Mouse (Mus musculus) mesoderm, embryonic 11.5 days (tissue): ENCODE results near the gene Rnase12.
"Not testable (repeated sequence)": the region's sequence is repeated elsewhere in the genome, so short reads cannot be mapped to it uniquely, and the experiment has no call there.

ENCODE experiments used
- DNase-seq: peaks from one replicate; pipeline ENCODE4 v3.0.0-alpha.2; 2012; ENCODE audit warnings: low read depth, low spot score

The Rnase12 gene

DNA sequence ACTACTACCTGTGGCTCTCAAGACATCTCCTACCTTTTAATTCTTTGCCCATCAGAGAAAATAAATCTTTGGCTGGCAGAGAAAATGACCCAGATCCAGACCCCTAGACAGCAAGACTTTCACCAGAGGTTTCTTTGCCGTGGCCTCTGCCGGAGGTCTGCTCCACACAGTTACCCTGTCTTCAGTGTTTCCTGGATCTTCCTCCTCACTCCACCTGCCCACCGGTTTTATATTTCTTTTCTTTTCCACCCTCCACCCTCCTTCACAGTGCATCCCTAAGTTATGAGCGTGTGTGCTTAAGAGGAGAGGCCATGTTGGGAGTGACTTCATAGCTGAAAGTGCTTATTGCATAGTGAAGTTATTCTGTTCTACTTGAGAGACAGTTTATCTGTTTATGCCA lies 34.0 kb downstream of the Rnase12 start:
- DNase-seq: no peak

DNA sequence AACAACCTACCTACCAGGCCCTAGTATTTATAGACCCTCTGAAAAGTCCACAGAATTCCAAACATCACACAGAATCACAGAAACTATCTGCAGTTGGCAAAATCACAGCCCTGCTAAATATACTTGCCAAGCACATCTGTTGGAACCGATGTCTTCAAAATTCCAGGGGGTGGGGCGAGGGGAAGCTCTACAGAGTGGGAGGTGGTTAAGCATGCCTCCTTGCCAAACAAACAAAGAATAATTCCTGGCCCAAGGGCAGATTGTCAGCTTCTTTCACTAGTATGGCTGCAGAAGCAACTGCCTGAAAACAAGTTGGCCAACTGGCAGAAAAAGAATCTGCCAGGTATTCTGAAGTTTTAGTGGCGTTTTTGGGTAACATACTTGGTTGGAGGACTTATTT lies 40.2 kb downstream of the Rnase12 start:
- DNase-seq: no peak

DNA sequence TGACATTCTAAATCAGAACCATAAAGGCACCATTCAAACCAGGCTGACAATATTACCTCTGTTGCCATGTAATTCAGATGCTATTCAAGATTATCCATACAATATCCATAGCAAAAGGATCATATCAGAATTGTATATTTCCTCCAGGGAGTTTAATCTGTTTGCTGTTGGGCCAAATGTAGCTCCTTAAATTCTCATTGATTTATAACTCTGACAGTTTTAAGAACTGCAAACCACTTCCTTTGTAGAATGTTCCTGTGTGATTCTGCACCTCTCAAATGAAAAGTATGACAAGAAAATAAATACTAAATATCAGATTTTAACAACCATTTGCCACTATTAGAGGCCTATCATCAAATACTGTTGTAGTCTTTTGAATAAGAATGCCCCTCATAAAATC lies 41.7 kb downstream of the Rnase12 start:
- DNase-seq: no peak

- DNase-seq: not testable (repeated sequence)
Measured at GRCm38 (mm10) chr14:51014724-51015123, 42.7 kb downstream of the Rnase12 start.

GRCm38 (mm10) chr14:51009572-51009971 lies 47.9 kb downstream of the Rnase12 start:
- no peak for DNase-seq

DNA sequence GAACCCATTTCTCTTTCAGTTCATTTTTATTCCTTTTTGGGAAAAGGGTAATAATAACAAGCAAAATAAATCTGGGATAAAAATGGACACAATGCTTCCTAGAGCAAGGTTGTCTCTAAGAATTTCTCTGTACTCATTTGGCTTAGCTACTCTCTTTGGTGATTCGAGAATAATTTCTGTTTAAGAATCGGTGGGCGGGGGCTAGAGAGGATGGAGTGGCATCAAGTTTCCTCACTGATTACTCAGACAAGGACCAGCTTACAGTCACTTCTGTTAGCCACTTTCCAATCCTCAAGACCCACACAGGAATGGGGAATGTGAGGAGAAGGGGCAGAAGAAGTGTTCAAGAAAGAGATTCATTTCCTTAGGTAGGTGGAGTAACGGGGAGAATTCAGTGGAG lies 48.7 kb downstream of the Rnase12 start:
- DNase-seq: no peak

GRCm38 (mm10) chr14:51007914-51008713 lies 49.3 kb downstream of the Rnase12 start:
- no peak for DNase-seq

- DNase-seq: peak; percentile 37
Measured at GRCm38 (mm10) chr14:51007152-51007801, 50.2 kb downstream of the Rnase12 start, which contains the start of gene Rnase10. Gene Rnase10 (plus strand): TSS chr14:51007751.
